In the genomic region with DNA sequence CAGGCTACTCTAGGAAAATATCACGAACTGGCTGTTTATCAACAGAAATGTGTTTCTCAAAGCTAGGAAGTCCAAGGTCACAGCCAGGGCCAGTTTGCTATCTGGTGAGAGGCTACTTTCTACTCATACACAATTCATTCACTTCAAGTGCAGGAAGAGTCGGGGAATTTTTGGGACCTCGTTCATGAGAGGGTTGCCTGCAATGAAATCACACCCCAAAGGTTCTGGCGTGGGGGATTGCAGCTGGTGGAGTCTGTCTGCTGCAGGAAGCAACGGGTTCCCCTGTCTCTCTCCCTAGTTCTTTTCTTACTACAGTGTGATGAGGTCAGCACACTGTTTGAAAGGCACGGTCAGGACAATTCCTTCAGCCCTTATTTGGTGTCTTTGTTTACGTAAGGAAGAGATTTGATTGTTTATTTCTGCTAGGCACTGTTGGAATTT, we compare ENCODE assay signal across 13 mouse cellular contexts. TPM values are rescaled to one million over a fixed set of nuclear protein-coding genes. Genes with fewer than 3 reads are reported as not detected.
A peak's percentile ranks its signal among the peaks of the same experiment; 100 is the strongest.
DNase-seq lines count a peak whose midpoint lies in the region; ATAC-seq lines count a peak whose summit lies in the region.
"Had no signal": no experiment of that assay in that cellular context is flagged by ENCODE, and none has a peak within 500 bp of the region (broad histone marks: within the 10 kb centered on the region; RNA-seq: fewer than 3 reads in every experiment).

No protein-coding gene starts in this region.

- peak overlapping the region; percentile 81 for H3K27ac ChIP-seq in stomach, embryonic 15.5 days
- H3K27ac ChIP-seq: macrophage; neural tube, embryonic 12.5 days had no signal

- H3K9me3 ChIP-seq in stomach, embryonic 15.5 days, result no peaks in the 10 kb centered on the region
- H3K9me3 ChIP-seq: neural tube, embryonic 12.5 days had no signal

- no peak overlapping the region for H3K4me3 ChIP-seq in stomach, embryonic 15.5 days (replicated peaks)
- H3K4me3 ChIP-seq: erythroblast, embryonic 14.5 days; neural tube, embryonic 12.5 days had no signal

- no peak overlapping the region for H3K4me2 ChIP-seq in stomach, embryonic 15.5 days
- H3K4me2 ChIP-seq: neural tube, embryonic 12.5 days had no signal

- peak; percentile 23 for DNase-seq in embryo, embryonic 10 days (ENCODE audit: low spot score)
- no peak for DNase-seq in embryo, embryonic 9.5 days (ENCODE audit: extremely low spot score)
- DNase-seq in ovary, adult 18-20 months (ENCODE audit: low spot score), result peak; percentile 61
- DNase-seq in ovary, postnatal 14 days (ENCODE audit: low spot score), result no peak
- DNase-seq in kidney, postnatal 10 days, result peak; percentile 40
- DNase-seq in retina, postnatal 1 day, result no peak
- DNase-seq: gastrocnemius, postnatal 36 days; layer of hippocampus, adult 9-11 months had no signal

- H3K9ac ChIP-seq in stomach, embryonic 15.5 days, result no peak overlapping the region
- H3K9ac ChIP-seq: neural tube, embryonic 12.5 days had no signal

- no peaks in the 10 kb centered on the region for H3K36me3 ChIP-seq in stomach, embryonic 15.5 days
- H3K36me3 ChIP-seq: neural tube, embryonic 12.5 days had no signal

- 13% methylated on average over 7 of the region's 7 CpGs for WGBS in stomach, embryonic 15.5 days

- H3K4me1 ChIP-seq in stomach, embryonic 15.5 days, result peaks cover 12% of the 10 kb centered on the region

- no peak for ATAC-seq in stomach, embryonic 15.5 days (ENCODE audit: insufficient read depth, low FRiP score, low read depth)
- no peak for ATAC-seq in activated CD4-positive, CD25-positive, alpha-beta regulatory T cell, adult 4 months

- H3K27me3 ChIP-seq in stomach, embryonic 15.5 days (replicated peaks), result no peaks in the 10 kb centered on the region
- H3K27me3 ChIP-seq: neural tube, embryonic 12.5 days had no signal

RNA-seq across cellular contexts. Expression of a gene that starts 48.8 kb away (rescaled TPM):
- polyA plus RNA-seq in stomach, embryonic 15.5 days (2015; fragmentation: Nextera tagmentation; extraction: Ambion mirVana), result 44.1 and 44.9 TPM in 2 replicates
- polyA plus RNA-seq in activated CD4-positive, CD25-positive, alpha-beta regulatory T cell, adult 4 months (2017; shearing (Covaris generic)), result 10 to 100 TPM; 13.7 to 21.5 TPM

RNA-seq across cellular contexts. Expression of a gene that starts 57.4 kb away (rescaled TPM):
- polyA plus RNA-seq in stomach, embryonic 15.5 days (2015; fragmentation: Nextera tagmentation; extraction: Ambion mirVana), result 2.1 and 2.7 TPM in 2 replicates
- under 1 TPM in 1 of 2 experiments, not detected in 1; 0.11 TPM for polyA plus RNA-seq in activated CD4-positive, CD25-positive, alpha-beta regulatory T cell, adult 4 months (2017; shearing (Covaris generic))
- polyA plus RNA-seq: macrophage had no signal

Comparison
In these comparisons a context has a peak if more than half of its experiments do, and no peak if none do; other contexts are left out.
1. DNase-seq: peak in embryo, embryonic 10 days (single experiment), ovary, adult 18-20 months (single experiment) and kidney, postnatal 10 days (single experiment); none in embryo, embryonic 9.5 days (single experiment), ovary, postnatal 14 days (single experiment) and retina, postnatal 1 day (single experiment).